Mouse (Mus musculus): ENCODE results near the gene Tat. TPM values are rescaled to one million over a fixed set of nuclear protein-coding genes. Genes with fewer than 3 reads are reported as not detected.
A peak's percentile ranks its signal among the peaks of the same experiment; 100 is the strongest.
"Not testable (repeated sequence)": the region's sequence is repeated elsewhere in the genome, so short reads cannot be mapped to it uniquely, and the experiment has no call there.

Gene Tat
- total RNA-seq, 2 experiments from 2014 or later = 8.9 to 35.1 TPM

DNA sequence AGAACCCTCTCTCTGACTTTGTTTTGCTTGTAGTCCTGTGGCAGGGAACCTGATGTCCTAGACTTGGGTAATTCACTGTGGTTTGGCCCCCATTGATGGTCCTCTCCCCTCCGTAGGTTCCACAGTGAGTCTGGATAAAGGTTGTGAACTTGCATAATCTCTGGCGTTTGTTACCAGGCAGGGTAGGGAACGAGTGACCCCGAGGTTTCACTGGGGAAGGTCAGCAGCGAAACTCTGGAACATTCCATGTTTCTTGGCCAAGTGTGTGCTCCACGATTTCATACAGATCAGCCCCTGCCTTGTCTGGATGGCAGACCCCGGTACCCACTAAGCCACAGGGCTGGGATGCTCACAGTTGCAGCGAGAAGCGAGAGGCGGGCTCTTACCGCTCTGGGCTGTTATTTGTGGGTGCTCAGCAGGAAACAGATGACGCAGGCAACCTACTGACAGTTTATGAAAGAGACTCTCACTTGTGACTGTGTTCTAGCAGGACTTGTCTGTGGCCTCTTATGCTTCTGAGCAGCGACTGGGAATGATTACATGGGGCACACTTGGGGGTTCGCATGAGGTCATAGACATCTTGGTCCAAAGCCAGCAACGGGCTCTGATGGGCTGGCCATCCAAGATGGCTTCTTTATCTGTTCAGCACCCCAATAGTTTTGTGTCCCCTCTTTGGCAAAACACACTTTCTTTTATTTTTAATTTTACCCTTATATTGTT, 7.7 kb upstream of the Tat start:
- DNase-seq = no peak

GRCm38 (mm10) chr8:109983944-109984343, 6.3 kb upstream of the Tat start:
- peak; percentile 34 for DNase-seq

GRCm38 (mm10) chr8:109986384-109986783, 3.9 kb upstream of the Tat start:
- peak; percentile 28 for DNase-seq

GRCm38 (mm10) chr8:109987776-109988175, 2.5 kb upstream of the Tat start:
- DNase-seq = no peak

- DNase-seq = no peak
These were observed 1.1 kb upstream of the Tat start for GRCm38 (mm10) chr8:109989151-109989550.

DNA sequence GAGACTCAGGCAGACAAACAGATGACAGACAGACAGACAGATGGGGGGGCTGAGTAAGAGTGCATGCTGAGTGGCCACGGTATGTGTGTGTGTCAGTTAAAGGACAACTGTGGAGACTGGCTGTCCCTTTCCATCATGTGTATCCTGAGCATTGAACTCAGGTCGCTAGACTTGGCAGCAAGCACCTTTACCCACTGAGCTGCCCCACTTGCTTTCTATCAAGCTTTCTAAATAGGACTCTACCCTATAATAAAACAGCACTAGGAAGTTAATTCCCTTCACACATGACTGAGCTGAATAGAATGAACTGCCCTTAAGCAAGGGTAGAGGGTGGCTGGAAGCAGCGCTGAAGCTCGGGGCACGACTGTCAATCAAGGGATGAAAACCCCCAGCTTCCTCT, 1.9 kb downstream of the Tat start:
- no peak for DNase-seq

DNA sequence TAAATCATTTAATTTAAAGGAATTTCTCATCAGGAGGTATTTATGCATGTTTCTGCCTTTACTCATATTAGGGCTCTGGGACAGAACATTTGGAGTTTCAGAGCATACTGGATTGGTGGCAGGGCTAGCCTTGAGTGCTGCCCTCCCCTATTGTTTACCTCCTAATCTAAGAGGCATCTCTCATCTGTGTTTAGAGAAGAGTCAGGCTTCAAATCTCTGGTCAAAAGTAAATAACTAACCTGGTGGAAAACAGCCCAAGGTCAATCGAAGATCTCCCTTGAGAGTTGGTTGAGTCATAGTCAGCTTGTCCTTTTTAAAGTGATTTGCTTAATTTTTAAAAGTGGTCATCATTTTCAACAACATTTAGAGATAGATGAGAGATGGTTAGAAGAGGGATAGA, 2.7 kb downstream of the Tat start:
- DNase-seq = no peak

DNA sequence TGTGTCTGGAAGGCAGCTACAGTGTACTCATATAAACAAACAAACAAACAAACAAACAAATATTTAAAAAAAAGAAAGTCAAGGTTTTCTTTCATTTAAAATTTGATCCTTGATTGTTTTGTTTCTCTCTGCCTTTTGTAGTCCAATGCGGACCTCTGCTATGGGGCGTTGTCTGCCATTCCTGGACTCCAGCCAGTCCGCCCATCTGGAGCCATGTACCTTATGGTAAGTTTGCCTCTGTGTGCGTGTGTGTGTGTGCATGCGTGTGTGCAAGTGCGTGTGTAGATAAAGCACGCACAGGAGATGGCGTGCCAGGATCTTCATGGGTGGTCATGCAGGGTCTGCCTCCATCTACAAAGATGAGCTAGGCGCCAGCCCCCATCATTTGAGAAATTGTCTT, 7.1 kb downstream of the Tat start:
- no peak for DNase-seq

DNA sequence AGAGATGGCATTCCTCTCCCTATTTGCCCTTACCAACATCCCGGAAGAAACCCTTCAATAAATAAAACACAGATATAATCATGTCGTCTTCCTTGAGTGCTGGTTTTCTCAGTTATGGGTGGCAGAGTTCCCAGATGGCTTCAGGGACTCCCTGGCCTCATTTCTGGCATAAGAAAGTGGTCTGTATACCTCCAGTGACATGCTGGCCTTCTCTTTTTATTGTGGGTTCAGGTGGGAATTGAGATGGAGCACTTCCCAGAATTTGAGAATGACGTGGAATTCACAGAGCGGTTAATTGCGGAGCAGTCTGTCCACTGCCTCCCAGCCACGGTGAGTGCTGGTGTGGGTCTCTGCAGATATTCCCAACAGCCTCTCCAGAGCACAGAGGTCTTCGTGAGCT, 7.8 kb downstream of the Tat start:
- no peak for DNase-seq

- DNase-seq = no peak
These were observed 9.7 kb downstream of the Tat start for GRCm38 (mm10) chr8:109999974-110000373.

DNA sequence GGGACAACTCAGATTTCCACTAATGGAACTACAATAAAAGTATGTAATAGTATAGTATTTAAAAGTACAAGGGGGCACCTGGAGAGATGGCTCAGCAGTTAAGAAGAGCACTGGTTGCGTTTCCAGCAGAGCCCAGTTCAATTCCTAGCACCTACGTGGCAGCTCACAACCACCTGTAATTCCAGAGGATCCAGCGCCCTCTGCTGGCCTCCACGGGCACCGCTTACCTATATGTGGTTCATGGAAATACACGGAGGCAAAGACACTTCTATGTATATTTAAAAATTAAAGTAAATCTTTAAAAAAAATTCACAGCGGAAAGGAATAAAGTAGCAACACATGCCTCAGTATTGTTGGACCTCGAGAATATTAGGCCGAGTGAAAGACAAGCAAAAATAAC, 12.7 kb downstream of the Tat start:
- peak; percentile 49 for DNase-seq

DNA sequence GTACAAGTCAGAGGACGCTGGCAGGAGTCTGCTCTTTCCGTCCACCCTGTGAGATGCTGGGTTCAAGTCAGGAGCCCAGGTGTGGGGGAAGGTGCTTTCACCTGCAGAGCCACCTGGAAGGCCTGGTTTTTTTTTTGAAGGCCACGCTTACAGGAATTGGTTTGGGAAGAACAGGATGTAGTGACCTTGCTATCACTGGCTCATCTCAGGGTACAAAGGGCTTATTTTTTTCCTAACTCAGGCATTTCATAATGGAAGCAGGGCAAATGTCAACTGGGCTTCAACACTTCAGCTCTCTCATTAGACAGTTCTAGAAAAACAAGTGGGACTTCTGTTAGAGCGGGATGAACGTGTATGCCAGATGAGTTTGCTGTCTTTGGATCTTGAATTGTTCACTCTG, 14.1 kb downstream of the Tat start:
- no peak for DNase-seq

DNA sequence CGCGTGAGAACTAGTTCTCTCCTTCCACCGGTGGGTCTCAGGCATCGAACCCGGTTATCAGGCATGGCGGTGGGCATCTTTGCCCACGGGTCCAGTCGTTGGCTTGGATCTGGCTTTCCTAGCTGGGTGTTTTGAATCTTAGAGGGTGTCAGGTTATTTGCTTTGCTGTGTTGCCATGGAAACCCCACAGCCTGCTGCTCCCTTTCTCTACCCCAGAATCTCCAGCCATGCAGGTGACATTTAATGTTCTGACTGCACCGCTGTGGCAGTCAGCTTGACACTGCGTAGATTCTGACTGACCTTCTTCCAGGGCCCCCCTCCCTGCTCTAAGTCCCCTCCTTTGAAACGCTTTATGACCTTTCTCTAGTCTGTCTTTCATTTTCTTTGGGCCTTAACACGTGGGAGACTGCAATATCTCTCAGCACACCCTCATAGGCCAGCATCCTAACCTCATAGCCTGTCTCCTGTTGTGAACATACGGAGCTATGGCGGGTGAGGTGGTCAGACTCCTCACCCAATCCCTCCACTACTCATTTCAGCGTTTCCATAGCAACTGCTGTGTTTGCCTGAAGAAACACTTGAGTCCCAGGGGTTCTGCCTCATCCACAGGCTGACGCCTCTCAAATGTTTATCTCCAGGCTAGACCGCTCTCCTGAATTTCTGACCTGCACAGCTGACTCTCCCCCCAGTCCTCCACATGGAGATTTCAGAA, 16.2 kb downstream of the Tat start:
- DNase-seq = no peak

- no peak for DNase-seq
These were observed 18.2 kb downstream of the Tat start for GRCm38 (mm10) chr8:110008228-110008994.

DNA sequence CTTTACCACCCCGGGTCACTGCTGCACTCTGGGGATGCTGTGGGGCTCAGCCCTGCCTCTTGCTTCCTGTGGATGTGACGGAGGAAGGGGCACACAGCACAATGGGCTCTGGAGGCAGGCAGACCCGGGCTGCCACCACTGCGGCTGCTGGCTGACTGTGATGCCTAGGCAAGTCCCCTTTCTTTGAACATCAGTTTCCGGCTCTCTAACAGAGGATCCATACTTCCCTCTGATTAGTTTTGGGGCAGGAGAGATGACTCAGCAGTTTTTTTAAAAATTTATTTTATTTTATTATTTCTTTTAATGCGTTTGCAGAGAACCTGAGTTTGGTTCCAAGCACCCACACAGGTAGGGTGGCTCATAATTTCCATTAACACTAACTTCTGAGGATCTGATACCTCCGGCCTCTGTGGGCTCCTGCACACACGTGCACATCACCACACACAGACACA, 18.8 kb downstream of the Tat start:
- DNase-seq = no peak

- DNase-seq = peak; percentile 77
These were observed 20.6 kb downstream of the Tat start for GRCm38 (mm10) chr8:110010868-110011267.

DNA sequence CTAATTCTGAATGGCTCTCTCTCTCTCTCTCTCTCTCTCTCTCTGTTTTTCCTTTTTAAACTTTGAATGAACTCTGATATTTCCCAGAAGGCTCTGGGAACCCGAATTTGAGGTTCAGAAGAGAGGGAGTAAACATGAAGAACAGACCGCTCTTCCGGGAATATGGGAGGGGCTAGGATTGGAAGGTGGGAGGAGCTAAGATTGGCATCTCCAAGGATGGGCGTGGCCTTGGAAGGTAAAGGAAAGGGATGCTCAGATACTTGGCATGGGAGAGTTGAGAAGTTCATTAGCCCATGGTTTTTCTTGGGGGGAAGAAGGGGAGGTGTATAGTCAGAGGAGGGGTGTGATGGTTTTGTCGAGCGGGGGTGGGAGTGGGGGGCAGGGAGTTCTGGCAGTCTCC, 31.8 kb downstream of the Tat start:
- no peak for DNase-seq

- DNase-seq = no peak
These were observed 32.6 kb downstream of the Tat start for GRCm38 (mm10) chr8:110022768-110023344.

DNA sequence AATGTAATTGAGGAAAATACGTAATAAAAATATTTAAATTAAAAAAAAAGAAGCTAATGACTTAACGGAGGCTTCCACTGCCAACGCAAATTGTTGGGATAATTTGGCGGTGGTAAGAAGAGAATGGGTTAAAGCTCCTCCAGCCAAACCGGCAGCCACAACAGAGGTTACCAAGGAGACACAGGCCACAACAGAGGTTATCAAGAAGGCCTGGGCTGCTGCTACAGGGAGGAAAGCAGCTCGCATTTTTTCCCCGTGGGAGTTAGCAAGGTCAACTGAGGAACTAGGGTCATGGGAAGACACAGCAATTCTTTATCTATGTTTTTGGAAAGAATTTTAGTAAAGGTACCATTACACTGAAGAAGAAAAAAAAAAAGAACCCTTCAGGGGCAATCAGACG, 43.5 kb downstream of the Tat start:
- not testable (repeated sequence) for DNase-seq

GRCm38 (mm10) chr8:110034331-110034730, 44.1 kb downstream of the Tat start:
- no peak for DNase-seq

- peak; percentile 28 for DNase-seq
These were observed 45.9 kb downstream of the Tat start for GRCm38 (mm10) chr8:110036156-110036555.

- no peak for DNase-seq
These were observed 49.0 kb downstream of the Tat start for GRCm38 (mm10) chr8:110039216-110039615.

GRCm38 (mm10) chr8:110039659-110040058, 49.4 kb downstream of the Tat start, which contains the start of gene Chst4:
Chst4 (minus strand) TSS chr8:110039740.
- no peak for DNase-seq

Data from adrenal gland, postnatal 10 days (tissue).